Mouse (Mus musculus) MEL (cell line): ENCODE data around the gene Sec16a. TPM values are rescaled to one million over a fixed set of nuclear protein-coding genes. Genes with fewer than 3 reads are reported as not detected.

Experiments used
- DNase-seq: peaks from one replicate; pipeline ENCODE4 v3.0.0; 2011; ENCODE audit warnings: low read depth, low spot score
- H3K27ac ChIP-seq: 2 replicates; pipeline ENCODE4 v1.5.1; 2012; ENCODE audit warnings: low read depth, mild to moderate bottlenecking, control low read depth, low read length, moderate library complexity; ENCODE audit not compliant: control insufficient read depth
- H3K27me3 ChIP-seq, 2 experiments: fragments of 150-350 bp in 1 of 2; sonication (generic) in 1 of 2; 2 replicates each; pipeline ENCODE4 v1.6.1; 2012; ENCODE audit warnings: low read length in 2 of 2, mild to moderate bottlenecking in 2 of 2, improper control_type of control experiment in 1 of 2, moderate library complexity in 1 of 2; ENCODE audit not compliant: insufficient read depth in 2 of 2, control insufficient read depth in 1 of 2
- H3K36me3 ChIP-seq, 2 experiments: 2 replicates each; pipeline ENCODE4 v1.6.1; 2012 to 2014; ENCODE audit warnings: low read length in 2 of 2, improper control_type of control experiment in 1 of 2, inconsistent platforms in 1 of 2, mild to moderate bottlenecking in 1 of 2; ENCODE audit not compliant: insufficient read depth in 2 of 2, control insufficient read depth in 1 of 2
- H3K4me1 ChIP-seq, 2 experiments: fragments of 150-350 bp in 1 of 2; sonication (generic) in 1 of 2; 2 replicates each; pipeline ENCODE4 v1.6.1; 2012; ENCODE audit warnings: low read length in 2 of 2, improper control_type of control experiment in 1 of 2, mild to moderate bottlenecking in 1 of 2; ENCODE audit not compliant: insufficient read depth in 2 of 2, control insufficient read depth in 1 of 2
- H3K4me3 ChIP-seq, 2 experiments: fragments of 150-350 bp in 1 of 2; sonication (generic) in 1 of 2; 2 replicates each; pipeline ENCODE4 v1.5.1; 2012; ENCODE audit warnings: low read depth in 2 of 2, low read length in 2 of 2, mild to moderate bottlenecking in 2 of 2, moderate library complexity in 2 of 2, control low read depth in 1 of 2, improper control_type of control experiment in 1 of 2; ENCODE audit not compliant: control insufficient read depth in 1 of 2, insufficient read depth in 1 of 2
- H3K79me2 ChIP-seq: 2 replicates; pipeline ENCODE4 v1.6.1; 2012; ENCODE audit warnings: mild to moderate bottlenecking, low read length, moderate library complexity; ENCODE audit not compliant: control insufficient read depth, poor library complexity, insufficient read depth
- H3K9ac ChIP-seq: 2 replicates; pipeline ENCODE4 v1.6.1; 2012; ENCODE audit warnings: low read depth, mild to moderate bottlenecking, control low read depth, low read length, moderate library complexity; ENCODE audit not compliant: control insufficient read depth, poor library complexity, severe bottlenecking
- H3K9me3 ChIP-seq: fragments of 150-350 bp; sonication (generic); replicated peaks from 2 replicates; pipeline ENCODE4 v1.6.1; 2012; ENCODE audit warnings: mild to moderate bottlenecking, low read length, improper control_type of control experiment, moderate library complexity; ENCODE audit not compliant: insufficient read depth
- BHLHE40 ChIP-seq: IDR thresholded peaks from 2 replicates; pipeline ENCODE4 v1.6.1; 2012; ENCODE audit warnings: low read depth, mild to moderate bottlenecking, inconsistent platforms, low read length, improper control_type of control experiment, borderline replicate concordance
- CHD1 ChIP-seq: IDR thresholded peaks from 2 replicates; pipeline ENCODE4 v1.6.1; 2012; ENCODE audit warnings: low read depth, mild to moderate bottlenecking, inconsistent platforms, low read length, improper control_type of control experiment
- CTCF ChIP-seq, 3 experiments: IDR thresholded peaks in 2 of 3; conservative IDR thresholded peaks in 1 of 3; 2 replicates each; pipeline ENCODE4 v1.5.1; 2011 to 2012; ENCODE audit warnings: low read length in 3 of 3, low read depth in 2 of 3, mild to moderate bottlenecking in 2 of 3, improper control_type of control experiment in 1 of 3, inconsistent platforms in 1 of 3, mixed read lengths in 1 of 3, moderate library complexity in 1 of 3; ENCODE audit not compliant: control insufficient read depth in 1 of 3, insufficient read depth in 1 of 3, poor library complexity in 1 of 3, severe bottlenecking in 1 of 3
- E2F4 ChIP-seq: IDR thresholded peaks from 2 replicates; pipeline ENCODE4 v1.6.1; 2011; ENCODE audit warnings: low read depth, low read length, improper control_type of control experiment, borderline replicate concordance
- EP300 ChIP-seq, 2 experiments: IDR thresholded peaks; 2 replicates each; pipeline ENCODE4 v1.6.1; 2011; ENCODE audit warnings: improper control_type of control experiment in 2 of 2, low read length in 2 of 2, low read depth in 1 of 2, mild to moderate bottlenecking in 1 of 2
- ETS1 ChIP-seq: IDR thresholded peaks from 2 replicates; pipeline ENCODE4 v1.6.1; 2012; ENCODE audit warnings: low read depth, mild to moderate bottlenecking, inconsistent platforms, low read length, improper control_type of control experiment, moderate library complexity
- GATA1 ChIP-seq: IDR thresholded peaks from 2 replicates; pipeline ENCODE4 v1.6.1; 2011; ENCODE audit warnings: low read depth, low read length, improper control_type of control experiment
- HCFC1 ChIP-seq: IDR thresholded peaks from 2 replicates; pipeline ENCODE4 v1.6.1; 2012; ENCODE audit warnings: low read depth, mild to moderate bottlenecking, inconsistent platforms, low read length, improper control_type of control experiment, moderate library complexity
- MAFK ChIP-seq: IDR thresholded peaks from 2 replicates; pipeline ENCODE4 v1.6.1; 2011; ENCODE audit warnings: low read depth, mild to moderate bottlenecking, low read length, improper control_type of control experiment, borderline replicate concordance
- MAX ChIP-seq: IDR thresholded peaks from 2 replicates; pipeline ENCODE4 v1.6.1; 2011; ENCODE audit warnings: low read length, improper control_type of control experiment
- MEF2A ChIP-seq: IDR thresholded peaks from 2 replicates; pipeline ENCODE4 v1.6.1; 2014; ENCODE audit warnings: low read depth, mild to moderate bottlenecking, inconsistent platforms, low read length, improper control_type of control experiment; ENCODE audit not compliant: poor library complexity, insufficient replicate concordance, severe bottlenecking; ENCODE audit errors: extremely low read depth
- MYB ChIP-seq: IDR thresholded peaks from 2 replicates; pipeline ENCODE4 v1.6.1; 2011; ENCODE audit warnings: mild to moderate bottlenecking, low read depth, low read length, improper control_type of control experiment
- NRF1 ChIP-seq: IDR thresholded peaks from 2 replicates; pipeline ENCODE4 v1.6.1; 2014; ENCODE audit warnings: low read depth, mild to moderate bottlenecking, inconsistent platforms, low read length, improper control_type of control experiment, moderate library complexity; ENCODE audit not compliant: poor library complexity, insufficient read depth, severe bottlenecking
- POLR2A ChIP-seq, 2 experiments: IDR thresholded peaks; 2 replicates each; pipeline ENCODE4 v1.6.1; 2011 to 2012; ENCODE audit warnings: low read length in 2 of 2, mild to moderate bottlenecking in 2 of 2, control low read depth in 1 of 2, improper control_type of control experiment in 1 of 2, low read depth in 1 of 2, moderate library complexity in 1 of 2; ENCODE audit not compliant: control insufficient read depth in 1 of 2, insufficient read depth in 1 of 2, poor library complexity in 1 of 2
- POLR2AphosphoS2 ChIP-seq: IDR thresholded peaks from 2 replicates; pipeline ENCODE4 v1.6.1; 2011; ENCODE audit warnings: low read length, improper control_type of control experiment
- RAD21 ChIP-seq: IDR thresholded peaks from 2 replicates; pipeline ENCODE4 v1.6.1; 2011; ENCODE audit warnings: mild to moderate bottlenecking, low read depth, low read length, improper control_type of control experiment
- RCOR1 ChIP-seq: IDR thresholded peaks from 2 replicates; pipeline ENCODE4 v1.6.1; 2012; ENCODE audit warnings: low read depth, mild to moderate bottlenecking, inconsistent platforms, low read length, improper control_type of control experiment
- SIN3A ChIP-seq: IDR thresholded peaks from 2 replicates; pipeline ENCODE4 v1.6.1; 2012; ENCODE audit warnings: low read length, improper control_type of control experiment, inconsistent platforms
- TAL1 ChIP-seq: IDR thresholded peaks from 2 replicates; pipeline ENCODE4 v1.6.1; 2012; ENCODE audit warnings: mild to moderate bottlenecking, inconsistent platforms, low read length, moderate library complexity, mixed read lengths
- TBP ChIP-seq: IDR thresholded peaks from 2 replicates; pipeline ENCODE4 v1.8.0; 2011; ENCODE audit warnings: low read depth, low read length, improper control_type of control experiment
- TCF12 ChIP-seq: IDR thresholded peaks from 2 replicates; pipeline ENCODE4 v1.6.1; 2014; ENCODE audit warnings: low read depth, mild to moderate bottlenecking, inconsistent platforms, low read length, improper control_type of control experiment, moderate library complexity
- UBTF ChIP-seq: IDR thresholded peaks from 2 replicates; pipeline ENCODE4 v1.6.1; 2012; ENCODE audit warnings: low read depth, mild to moderate bottlenecking, inconsistent platforms, low read length, improper control_type of control experiment, moderate library complexity, borderline replicate concordance; ENCODE audit not compliant: insufficient read depth
- USF1 ChIP-seq: IDR thresholded peaks from 2 replicates; pipeline ENCODE4 v1.6.1; 2014; ENCODE audit warnings: low read depth, mild to moderate bottlenecking, inconsistent platforms, low read length, improper control_type of control experiment, moderate library complexity
- polyA plus RNA-seq, 2 experiments: library from polyadenylated mRNA; stranded (reverse) in 1 of 2; unstranded in 1 of 2; fragments of >175 nt in 1 of 2; fragments of >200 nt in 1 of 2; gene quantifications; 2 replicates each; pipeline versions ENCODE4 v1.2.1 to v1.2.4; 2012; ENCODE audit warnings: low replicate concordance in 2 of 2, low read depth in 1 of 2; ENCODE audit not compliant: insufficient read length in 2 of 2, insufficient read depth in 1 of 2, missing spikeins in 1 of 2
- total RNA-seq: library from RNA; depleted of rRNA; stranded (reverse); fragments of 300-350 nt; gene quantifications from 2 replicates; pipeline ENCODE4 v1.2.3, GENCODE M21; 2012

The Sec16a gene
- total and polyA plus RNA-seq, 3 experiments = 20.3 to 38.0 TPM; not detected in 1

DNA sequence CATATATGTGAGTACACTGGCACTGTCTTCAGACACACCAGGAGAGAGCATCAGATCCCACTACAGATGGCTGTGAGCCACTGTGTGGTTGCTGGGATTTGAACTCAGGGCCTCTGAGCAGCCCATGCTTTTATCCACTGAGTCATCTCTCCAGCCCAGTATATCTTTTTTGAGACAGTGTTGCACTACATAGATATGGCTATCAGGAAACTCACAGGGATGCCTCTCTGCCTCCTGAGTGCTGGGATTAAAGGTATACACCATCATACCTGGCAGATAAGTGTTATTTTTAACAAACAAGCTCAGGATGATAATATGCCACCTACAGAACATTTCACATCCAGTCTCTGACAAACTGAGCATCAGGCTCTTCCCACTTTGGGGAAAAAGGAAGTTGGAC is 27.9 kb downstream of the Sec16a start:
- no peak for DNase-seq

DNA sequence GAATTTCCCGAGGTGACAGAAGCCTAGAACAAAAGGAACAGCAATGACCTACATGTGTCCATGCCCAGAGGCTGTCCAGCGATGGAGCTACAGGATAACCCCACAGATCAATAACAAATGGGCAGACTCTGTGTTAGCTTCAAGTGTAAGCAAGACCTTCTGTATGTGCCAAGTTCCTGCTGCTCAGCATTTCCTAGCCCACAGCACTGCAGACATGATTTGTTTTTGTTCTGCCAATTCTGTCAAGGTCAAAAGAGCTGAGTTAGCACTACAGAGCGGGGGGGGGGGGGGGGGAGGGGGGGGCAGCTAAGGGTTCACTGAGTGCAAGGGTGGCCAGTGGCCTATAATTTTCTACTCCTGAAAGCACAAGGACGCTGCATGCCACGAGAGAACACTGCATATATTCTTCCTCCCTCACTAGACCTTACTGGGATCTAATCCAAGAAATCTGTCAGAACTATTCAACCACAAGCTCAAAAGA is 34.0 kb downstream of the Sec16a start:
- peaks cover 18% of the 10 kb centered on the region for H3K79me2 ChIP-seq
- no peak overlapping the region for H3K4me3 ChIP-seq
- H3K9ac ChIP-seq = no peak overlapping the region
- peaks cover 1 to 19% of the 10 kb centered on the region in 2 experiments; a peak in 3 of 4 replicates for H3K4me1 ChIP-seq
- H3K36me3 ChIP-seq = no peaks in the 10 kb centered on the region; a peak in 1 of 4 replicates
- TF ChIP-seq CTCF (IDR thresholded peaks at IDR 0.05 in 2 of 3, conservative IDR thresholded peaks at IDR 0.05 in 1 of 3; ENCODE audit: control insufficient read depth in 1 of 3, insufficient read depth in 1 of 3, low read depth in 2 of 3, low read length in 3 of 3, poor library complexity in 1 of 3, severe bottlenecking in 1 of 3) (no peak), E2F4 (no peak), USF1 (no peak), MYB (no peak), POLR2AphosphoS2 (no peak), CHD1 (no peak)
- DNase-seq = no peak
- H3K9me3 ChIP-seq = no peaks in the 10 kb centered on the region
- H3K27ac ChIP-seq = no peak overlapping the region
- H3K27me3 ChIP-seq = no peaks in the 10 kb centered on the region

More for the DNA sequence above, 27.9 kb downstream of the Sec16a start:
- Histone ChIP-seq H3K27me3 (no peaks in the 10 kb centered on the region), H3K9me3 (no peaks in the 10 kb centered on the region), H3K36me3 (peaks cover 0 to 2% of the 10 kb centered on the region in 2 experiments; a peak in 2 of 4 replicates), H3K27ac (no peak overlapping the region), H3K9ac (no peak overlapping the region), H3K4me3 (no peak overlapping the region), H3K79me2 (no peaks in the 10 kb centered on the region), H3K4me1 (no peaks in the 10 kb centered on the region)
- TF ChIP-seq CHD1 = no peak
- TF ChIP-seq MYB = no peak
- TF ChIP-seq TAL1 = no peak
- no peak for TF ChIP-seq MAFK
- no peak for TF ChIP-seq BHLHE40
- TF ChIP-seq HCFC1 = no peak
- no peak for TF ChIP-seq SIN3A
- TF ChIP-seq ETS1 = no peak
- TF ChIP-seq USF1 = no peak
- 0 out of 2 replicates have a peak, but pooled peaks have one; percentile 30 for TF ChIP-seq GATA1
- no peak for TF ChIP-seq TBP
- peak; percentile 42; the same call in 1 of the 2 replicates for TF ChIP-seq TCF12
- no peak for TF ChIP-seq POLR2A (IDR thresholded peaks at IDR 0.05; ENCODE audit: control insufficient read depth in 1 of 2, insufficient read depth in 1 of 2, low read depth in 1 of 2, low read length in 2 of 2, poor library complexity in 1 of 2)
- no peak for TF ChIP-seq UBTF
- TF ChIP-seq EP300 (IDR thresholded peaks at IDR 0.05; ENCODE audit: low read depth in 1 of 2, low read length in 2 of 2) = peak in 1 of 2 experiments; percentile 33; a peak in 1 of 4 replicates
- no peak for TF ChIP-seq RAD21
- no peak for TF ChIP-seq E2F4
- no peak for TF ChIP-seq NRF1
- TF ChIP-seq MEF2A = no peak
- no peak for TF ChIP-seq RCOR1
- TF ChIP-seq MAX = no peak
